Mouse (Mus musculus) forebrain, embryonic 14.5 days (tissue): Measurements from ENCODE around the gene Fbxw11. TPM values are rescaled to one million over a fixed set of nuclear protein-coding genes. Genes with fewer than 3 reads are reported as not detected.

Experiments
- ATAC-seq: fragments of 200-750 bp; cut with Nextera tagmentation; 2 replicates; pipeline ENCODE4 v1.8.0; 2017; ENCODE audit warnings: mild to moderate bottlenecking, moderate library complexity
- DNase-seq: peaks from one replicate; pipeline ENCODE4 v3.0.0-alpha.2; 2015; ENCODE audit warnings: low spot score
- H3K27ac ChIP-seq: fragments of 300-500 bp; sonication (generic); 2 replicates; pipeline ENCODE4 v1.5.1; 2014; ENCODE audit warnings: low read depth, mild to moderate bottlenecking, control low read depth, low read length, moderate library complexity
- H3K27me3 ChIP-seq: fragments of 300-500 bp; sonication (generic); replicated peaks from 2 replicates; pipeline ENCODE4 v1.6.1; 2014; ENCODE audit warnings: low read length, control low read depth, mixed read lengths; ENCODE audit not compliant: control insufficient read depth, insufficient read depth
- H3K36me3 ChIP-seq: fragments of 300-500 bp; sonication (generic); 2 replicates; pipeline ENCODE4 v1.6.1; 2014; ENCODE audit warnings: low read length, control low read depth; ENCODE audit not compliant: control insufficient read depth, insufficient read depth
- H3K4me1 ChIP-seq: fragments of 300-500 bp; sonication (generic); 2 replicates; pipeline ENCODE4 v1.6.1; 2014; ENCODE audit warnings: antibody characterized with exemption, low read length, control low read depth; ENCODE audit not compliant: control insufficient read depth, insufficient read depth
- H3K4me2 ChIP-seq: fragments of 300-500 bp; sonication (generic); 2 replicates; pipeline ENCODE4 v1.6.1; 2014; ENCODE audit warnings: mild to moderate bottlenecking, control low read depth, low read length
- H3K4me3 ChIP-seq: fragments of 300-500 bp; sonication (generic); 2 replicates; pipeline ENCODE4 v1.5.1; 2014; ENCODE audit warnings: low read depth, low read length, control low read depth
- H3K9ac ChIP-seq: fragments of 300-500 bp; sonication (generic); 2 replicates; pipeline ENCODE4 v1.6.1; 2014; ENCODE audit warnings: mild to moderate bottlenecking, low read length, control low read depth, moderate library complexity
- H3K9me3 ChIP-seq: fragments of 300-500 bp; sonication (generic); replicated peaks from 2 replicates; pipeline ENCODE4 v1.6.1; 2016; ENCODE audit warnings: low read length, control low read depth, mixed read lengths; ENCODE audit not compliant: control insufficient read depth
- WGBS: fragments of 180-500 bp; shearing (Covaris S2); extraction: QIAGEN DNeasy Blood & Tissue Kit; methylation state at CpG from one replicate; pipeline ENCODE4 v1.1.7; 2014; 5-methylcytosine and 5-hydroxymethylcytosine counted together
- polyA plus RNA-seq: library from polyadenylated mRNA; unstranded; fragments of >200 nt; fragmentation: Nextera tagmentation; extraction: Ambion mirVana; gene quantifications from 2 replicates; pipeline ENCODE4 v1.2.1, GENCODE M21; 2014

Fbxw11 gene
- polyA plus RNA-seq, 1 experiment from 2014 or later = 83.1 TPM

GRCm38 (mm10) chr11:32642899-32643886, 669 bp downstream of the Fbxw11 start:
- H3K4me3 ChIP-seq = peak overlapping the region; percentile 96
- ATAC-seq (peak; percentile 59), DNase-seq (peak; percentile 34)
- peaks cover 5% of the 10 kb centered on the region for H3K4me1 ChIP-seq
- H3K36me3 ChIP-seq = no peaks in the 10 kb centered on the region
- H3K27me3 ChIP-seq = no peaks in the 10 kb centered on the region
- WGBS = under 1% methylated on average over 39 of the region's 54 CpGs
- no peaks in the 10 kb centered on the region for H3K9me3 ChIP-seq
- peak overlapping the region; percentile 77 for H3K4me2 ChIP-seq
- H3K9ac ChIP-seq = peak overlapping the region; percentile 97
- H3K27ac ChIP-seq = peak overlapping the region; percentile 98

GRCm38 (mm10) chr11:32644010-32644409, 1.5 kb downstream of the Fbxw11 start:
- no peak for DNase-seq
- 45% methylated on average over 3 of the region's 3 CpGs for WGBS
- peak overlapping the region; percentile 97 for H3K9ac ChIP-seq
- H3K4me1 ChIP-seq = peaks cover 5% of the 10 kb centered on the region
- 0 out of 2 replicates have a peak overlapping the region, but pooled peaks have one; percentile 98 for H3K27ac ChIP-seq
- no peaks in the 10 kb centered on the region for H3K36me3 ChIP-seq
- peak overlapping the region; percentile 96 for H3K4me3 ChIP-seq
- ATAC-seq = no peak
- no peaks in the 10 kb centered on the region for H3K9me3 ChIP-seq
- H3K27me3 ChIP-seq = no peaks in the 10 kb centered on the region
- H3K4me2 ChIP-seq = peak overlapping the region; percentile 77

- H3K9ac ChIP-seq = no peak overlapping the region
- no peak for ATAC-seq
Measured at GRCm38 (mm10) chr11:32647265-32647664, 4.7 kb downstream of the Fbxw11 start.

GRCm38 (mm10) chr11:32650236-32650749, 7.8 kb downstream of the Fbxw11 start:
- Histone ChIP-seq H3K4me3 (no peak overlapping the region), H3K9me3 (no peaks in the 10 kb centered on the region), H3K27ac (no peak overlapping the region), H3K4me2 (no peak overlapping the region), H3K9ac (no peak overlapping the region), H3K4me1 (no peaks in the 10 kb centered on the region), H3K27me3 (no peaks in the 10 kb centered on the region), H3K36me3 (no peaks in the 10 kb centered on the region)
- DNase-seq = no peak
- no peak for ATAC-seq

More at GRCm38 (mm10) chr11:32647265-32647664, 4.7 kb downstream of the Fbxw11 start:
- Histone ChIP-seq H3K36me3 (no peaks in the 10 kb centered on the region), H3K27ac (no peak overlapping the region), H3K4me3 (no peak overlapping the region), H3K4me2 (no peak overlapping the region), H3K9me3 (no peaks in the 10 kb centered on the region), H3K4me1 (peaks cover 5% of the 10 kb centered on the region), H3K27me3 (no peaks in the 10 kb centered on the region)
- no peak for DNase-seq
- 88% methylated on average over 2 of the region's 2 CpGs for WGBS

- WGBS = 86% methylated on average over 7 of the region's 7 CpGs
- no peak overlapping the region for H3K27ac ChIP-seq
- H3K4me1 ChIP-seq = no peaks in the 10 kb centered on the region
- ATAC-seq = no peak
- H3K9me3 ChIP-seq = no peaks in the 10 kb centered on the region
- H3K4me3 ChIP-seq = no peak overlapping the region
- H3K36me3 ChIP-seq = no peaks in the 10 kb centered on the region
- no peak for DNase-seq
- H3K4me2 ChIP-seq = no peak overlapping the region
- no peak overlapping the region for H3K9ac ChIP-seq
- no peaks in the 10 kb centered on the region for H3K27me3 ChIP-seq
Measured at GRCm38 (mm10) chr11:32650893-32651590, 8.5 kb downstream of the Fbxw11 start.

- H3K36me3 ChIP-seq = no peaks in the 10 kb centered on the region
- no peak overlapping the region for H3K4me3 ChIP-seq
- no peak for DNase-seq
- H3K4me1 ChIP-seq = no peaks in the 10 kb centered on the region
- H3K9ac ChIP-seq = no peak overlapping the region
- no peak for ATAC-seq
- H3K27me3 ChIP-seq = no peaks in the 10 kb centered on the region
- 88% methylated on average over 1 of the region's 1 CpGs for WGBS
- H3K4me2 ChIP-seq = no peak overlapping the region
- no peak overlapping the region for H3K27ac ChIP-seq
- no peaks in the 10 kb centered on the region for H3K9me3 ChIP-seq
Measured at GRCm38 (mm10) chr11:32651723-32652122, 9.2 kb downstream of the Fbxw11 start.

- Histone ChIP-seq H3K4me2 (no peak overlapping the region), H3K9me3 (no peaks in the 10 kb centered on the region), H3K36me3 (no peaks in the 10 kb centered on the region), H3K27me3 (no peaks in the 10 kb centered on the region), H3K4me3 (no peak overlapping the region), H3K27ac (no peak overlapping the region), H3K9ac (no peak overlapping the region), H3K4me1 (0 out of 2 replicates have a peak, but pooled peaks cover 2% of the 10 kb centered on the region)
- WGBS = 91% methylated on average over 1 of the region's 1 CpGs
- ATAC-seq (no peak), DNase-seq (no peak)
Measured at GRCm38 (mm10) chr11:32662082-32662656, 19.6 kb downstream of the Fbxw11 start.

GRCm38 (mm10) chr11:32665639-32666038, 23.1 kb downstream of the Fbxw11 start:
- H3K27me3 ChIP-seq = no peaks in the 10 kb centered on the region
- H3K9me3 ChIP-seq = no peaks in the 10 kb centered on the region
- WGBS = 94% methylated on average over 3 of the region's 3 CpGs
- DNase-seq (no peak), ATAC-seq (no peak)
- H3K4me1 ChIP-seq = 0 out of 2 replicates have a peak, but pooled peaks cover 2% of the 10 kb centered on the region
- H3K9ac ChIP-seq = no peak overlapping the region
- no peak overlapping the region for H3K27ac ChIP-seq
- H3K4me2 ChIP-seq = no peak overlapping the region
- H3K36me3 ChIP-seq = no peaks in the 10 kb centered on the region
- H3K4me3 ChIP-seq = no peak overlapping the region
